Mouse (Mus musculus) urinary bladder, postnatal 0 days (tissue): ENCODE results near the gene Zfp93. TPM values are rescaled to one million over a fixed set of nuclear protein-coding genes. Genes with fewer than 3 reads are reported as not detected.

Experiments
- polyA plus RNA-seq: library from polyadenylated mRNA; unstranded; fragments of >200 nt; fragmentation: Nextera tagmentation; extraction: Ambion mirVana; gene quantifications from 2 replicates; pipeline ENCODE4 v1.2.1, GENCODE M21; 2015

Zfp93 gene
- polyA plus RNA-seq: 4.3 and 4.6 TPM in 2 replicates

GRCm38 (mm10) chr7:24270288-24270672, at the start of gene Zfp93:
TSS of gene Zfp93 (plus strand) at chr7:24270420.

GRCm38 (mm10) chr7:24237040-24237791, 33.0 kb upstream of the Zfp93 start, which contains the start of gene Zfp109:
TSS of gene Zfp109 (minus strand) at chr7:24237560.

GRCm38 (mm10) chr7:24254633-24255474, 15.4 kb upstream of the Zfp93 start, which contains the start of gene Zfp108:
TSS of gene Zfp108 (plus strand) at chr7:24254794.

GRCm38 (mm10) chr7:24300771-24301282, 30.6 kb downstream of the Zfp93 start, which contains the start of gene Zfp61:
TSS of gene Zfp61 (minus strand) at chr7:24301232.

GRCm38 (mm10) chr7:24316567-24317092, 46.4 kb downstream of the Zfp93 start, which contains the start of gene Zfp94:
TSS of gene Zfp94 (minus strand) at chr7:24316666.

Other genes starting within 250 kb of the Zfp93 start
- not detected in 2 replicates for gene Vmn1r183, start 217.2 kb upstream of the Zfp93 start, polyA plus RNA-seq
- 6.7 and 6.8 TPM in 2 replicates for gene Zfp180, start 188.5 kb upstream of the Zfp93 start, polyA plus RNA-seq
- gene Zfp112, start 158.1 kb upstream of the Zfp93 start, polyA plus RNA-seq: 2.5 and 3.2 TPM in 2 replicates
- gene Zfp235, start 136.3 kb upstream of the Zfp93 start, polyA plus RNA-seq: 6.7 TPM in 2 replicates
- gene Zfp114, start 95.4 kb upstream of the Zfp93 start, polyA plus RNA-seq: 1.3 TPM in 2 replicates
- 3.4 and 5.8 TPM in 2 replicates for gene Zfp111, start 59.0 kb upstream of the Zfp93 start, polyA plus RNA-seq
- gene Zfp109, start 32.9 kb upstream of the Zfp93 start, polyA plus RNA-seq: 1.4 and 1.6 TPM in 2 replicates
- 1.3 and 1.9 TPM in 2 replicates for gene Zfp108, start 15.6 kb upstream of the Zfp93 start, polyA plus RNA-seq
- gene Zfp61, start 30.8 kb downstream of the Zfp93 start, polyA plus RNA-seq: 9.9 and 10.5 TPM in 2 replicates
- gene Zfp94, start 46.2 kb downstream of the Zfp93 start, polyA plus RNA-seq: 4.0 and 4.7 TPM in 2 replicates
- 0.31 TPM in 1 of 2 replicates, not detected in the other for gene Tescl, start 63.5 kb downstream of the Zfp93 start, polyA plus RNA-seq
- 0.54 and 0.85 TPM in 2 replicates for gene Lypd5, start 78.8 kb downstream of the Zfp93 start, polyA plus RNA-seq
- 6.5 and 10.8 TPM in 2 replicates for gene Kcnn4, start 99.8 kb downstream of the Zfp93 start, polyA plus RNA-seq
- gene Smg9, start 129.2 kb downstream of the Zfp93 start, polyA plus RNA-seq: 16.0 and 19.1 TPM in 2 replicates
- gene Irgc1, start 181.9 kb downstream of the Zfp93 start, polyA plus RNA-seq: 0.08 TPM in 1 of 2 replicates, not detected in the other
- 34.6 and 58.9 TPM in 2 replicates for gene Plaur, start 192.1 kb downstream of the Zfp93 start, polyA plus RNA-seq
- 1.9 and 2.9 TPM in 2 replicates for gene Cadm4, start 211.6 kb downstream of the Zfp93 start, polyA plus RNA-seq
- gene Zfp428, start 236.6 kb downstream of the Zfp93 start, polyA plus RNA-seq: 15.6 and 20.1 TPM in 2 replicates
- 0.11 TPM in 1 of 2 replicates, not detected in the other for gene AC161166.1, start 242.0 kb downstream of the Zfp93 start, polyA plus RNA-seq